Mouse (Mus musculus): ENCODE data around the gene Hyls1. TPM values are rescaled to one million over a fixed set of nuclear protein-coding genes. Genes with fewer than 3 reads are reported as not detected.
A peak's percentile ranks its signal among the peaks of the same experiment; 100 is the strongest.

Gene Hyls1
- total and polyA plus RNA-seq, 3 experiments = 15.4 to 18.9 (median 18.3) TPM

- peaks cover 2% of the 10 kb centered on the region for H3K27me3 ChIP-seq (replicated peaks)
- H3K9ac ChIP-seq (ENCODE audit: insufficient read depth, low read depth) = 0 out of 2 replicates have a peak overlapping the region, but pooled peaks have one; percentile 11
- dilution Hi-C loops (cut with MboI; ENCODE audit: extremely low pct_ligation_motif_present, extremely low pct_unique_long_range_greater_than_20kb, low sequenced_read_pairs) = loop anchor here (25.0 kb wide), 1 partner anchor 258 kb away; no protein-coding TSS in a partner anchor
- in situ Hi-C loops (cut with MboI; ENCODE audit: low pct_ligation_motif_present, low pct_unique_long_range_greater_than_20kb, low sequenced_read_pairs) = loop anchor here (10.0 to 25.0 kb wide), 2 partner anchors 341 to 508 kb away; partner anchors contain the start of genes Srpr and Tirap
- no peaks in the 10 kb centered on the region for H3K36me3 ChIP-seq (replicated peaks in 1 of 2; ENCODE audit: control insufficient read depth in 1 of 2, insufficient read depth in 1 of 2, low read length in 1 of 2)
- H3K27ac ChIP-seq (ENCODE audit: insufficient read depth, low read depth) = no peak overlapping the region
- no peaks in the 10 kb centered on the region for H3K9me3 ChIP-seq (replicated peaks; ENCODE audit: low read length)
- H3K4me1 ChIP-seq (ENCODE audit: control insufficient read depth in 1 of 2, insufficient read depth in 2 of 2) = peaks cover 15 to 30% of the 10 kb centered on the region in 2 experiments
- TF ChIP-seq HCFC1 (IDR thresholded peaks at IDR 0.05; ENCODE audit: low read depth, low read length) (no peak), POLR2AphosphoS2 (IDR thresholded peaks at IDR 0.05; ENCODE audit: low read depth, low read length) (no peak), CTCF (conservative IDR thresholded peaks at IDR 0.05 in 1 of 2, IDR thresholded peaks at IDR 0.05 in 1 of 2; ENCODE audit: low read depth in 2 of 2, low read length in 2 of 2) (peak in 1 of 2 experiments; percentile 59; a peak in 2 of 4 replicates), SMC3 (IDR thresholded peaks at IDR 0.05; ENCODE audit: low read depth, low read length) (peak; percentile 4; the same call in 1 of the 2 replicates), RAD21 (IDR thresholded peaks at IDR 0.05; ENCODE audit: low read depth, low read length) (peak; percentile 3), NRF1 (IDR thresholded peaks at IDR 0.05; ENCODE audit: low read depth, low read length) (no peak)
- no peaks in the 10 kb centered on the region for H3K79me2 ChIP-seq (replicated peaks; ENCODE audit: control insufficient read depth, extremely low read depth, insufficient read depth, poor library complexity, severe bottlenecking)
- H3K4me3 ChIP-seq (replicated peaks in 1 of 3; ENCODE audit: low read depth in 2 of 3, low read length in 2 of 3, poor library complexity in 1 of 3) = no peak overlapping the region
- DNase-seq (ENCODE audit: extremely low read depth) = no peak
- H3K4me2 ChIP-seq (ENCODE audit: insufficient read depth, low read depth, poor library complexity, severe bottlenecking) = peak overlapping the region; percentile 8; the same call in 1 of the 2 replicates
These were observed 24.5 kb downstream of the Hyls1 start for GRCm38 (mm10) chr9:35545704-35546103.

GRCm38 (mm10) chr9:35544666-35545065 lies 25.5 kb downstream of the Hyls1 start:
- DNase-seq (ENCODE audit: extremely low read depth) = no peak
- Histone ChIP-seq H3K36me3 (replicated peaks in 1 of 2; ENCODE audit: control insufficient read depth in 1 of 2, insufficient read depth in 1 of 2, low read length in 1 of 2) (no peaks in the 10 kb centered on the region), H3K4me3 (replicated peaks in 1 of 3; ENCODE audit: low read depth in 2 of 3, low read length in 2 of 3, poor library complexity in 1 of 3) (no peak overlapping the region), H3K9ac (ENCODE audit: insufficient read depth, low read depth) (no peak overlapping the region), H3K9me3 (replicated peaks; ENCODE audit: low read length) (no peaks in the 10 kb centered on the region), H3K27ac (ENCODE audit: insufficient read depth, low read depth) (no peak overlapping the region), H3K79me2 (replicated peaks; ENCODE audit: control insufficient read depth, extremely low read depth, insufficient read depth, poor library complexity, severe bottlenecking) (no peaks in the 10 kb centered on the region), H3K4me2 (ENCODE audit: insufficient read depth, low read depth, poor library complexity, severe bottlenecking) (no peak overlapping the region), H3K27me3 (replicated peaks) (peaks cover 2% of the 10 kb centered on the region), H3K4me1 (ENCODE audit: control insufficient read depth in 1 of 2, insufficient read depth in 2 of 2) (peaks cover 15 to 30% of the 10 kb centered on the region in 2 experiments)
- no peak for TF ChIP-seq USF2 (conservative IDR thresholded peaks at IDR 0.05; ENCODE audit: low read depth, low read length)
- no peak for TF ChIP-seq ZC3H11A (IDR thresholded peaks at IDR 0.05; ENCODE audit: low read depth, low read length)
- TF ChIP-seq CHD1 (IDR thresholded peaks at IDR 0.05; ENCODE audit: low read depth, low read length) = no peak
- no peak for TF ChIP-seq GABPA (IDR thresholded peaks at IDR 0.05; ENCODE audit: insufficient replicate concordance, low read depth, low read length)
- TF ChIP-seq POLR2AphosphoS2 (IDR thresholded peaks at IDR 0.05; ENCODE audit: low read depth, low read length) = no peak
- TF ChIP-seq MYC (IDR thresholded peaks at IDR 0.05; ENCODE audit: low read depth, low read length) = no peak
- TF ChIP-seq ELF1 (IDR thresholded peaks at IDR 0.05; ENCODE audit: low read depth, low read length) = no peak
- TF ChIP-seq ETS1 (conservative IDR thresholded peaks at IDR 0.05; ENCODE audit: low read depth, low read length) = no peak
- no peak for TF ChIP-seq E2F4 (IDR thresholded peaks at IDR 0.05; ENCODE audit: insufficient replicate concordance, low read depth, low read length)
- TF ChIP-seq UBTF (IDR thresholded peaks at IDR 0.05; ENCODE audit: low read depth, low read length) = no peak
- no peak for TF ChIP-seq HCFC1 (IDR thresholded peaks at IDR 0.05; ENCODE audit: low read depth, low read length)
- TF ChIP-seq JUND (conservative IDR thresholded peaks at IDR 0.05; ENCODE audit: low read depth, low read length) = no peak
- in situ Hi-C loops (cut with MboI; ENCODE audit: low pct_ligation_motif_present, low pct_unique_long_range_greater_than_20kb, low sequenced_read_pairs) (loop anchor here (10.0 to 25.0 kb wide), 2 partner anchors 340 to 507 kb away; partner anchors contain the start of genes Srpr and Tirap), dilution Hi-C loops (cut with MboI; ENCODE audit: extremely low pct_ligation_motif_present, extremely low pct_unique_long_range_greater_than_20kb, low sequenced_read_pairs) (loop anchor here (25.0 kb wide), 1 partner anchor 257 kb away; no protein-coding TSS in a partner anchor)
